Mouse (Mus musculus) spleen, postnatal 10 days (tissue): ENCODE measurements around the gene Sumo2.
A peak's percentile ranks its signal among the peaks of the same experiment; 100 is the strongest.
"Not testable (repeated sequence)": the region's sequence is repeated elsewhere in the genome, so short reads cannot be mapped to it uniquely, and the experiment has no call there.

Experiments used
- DNase-seq, 2 experiments: peaks; one replicate each; pipeline ENCODE4 v3.0.0; 2021 to 2022; ENCODE audit warnings: low spot score in 2 of 2

Sumo2 gene

DNA sequence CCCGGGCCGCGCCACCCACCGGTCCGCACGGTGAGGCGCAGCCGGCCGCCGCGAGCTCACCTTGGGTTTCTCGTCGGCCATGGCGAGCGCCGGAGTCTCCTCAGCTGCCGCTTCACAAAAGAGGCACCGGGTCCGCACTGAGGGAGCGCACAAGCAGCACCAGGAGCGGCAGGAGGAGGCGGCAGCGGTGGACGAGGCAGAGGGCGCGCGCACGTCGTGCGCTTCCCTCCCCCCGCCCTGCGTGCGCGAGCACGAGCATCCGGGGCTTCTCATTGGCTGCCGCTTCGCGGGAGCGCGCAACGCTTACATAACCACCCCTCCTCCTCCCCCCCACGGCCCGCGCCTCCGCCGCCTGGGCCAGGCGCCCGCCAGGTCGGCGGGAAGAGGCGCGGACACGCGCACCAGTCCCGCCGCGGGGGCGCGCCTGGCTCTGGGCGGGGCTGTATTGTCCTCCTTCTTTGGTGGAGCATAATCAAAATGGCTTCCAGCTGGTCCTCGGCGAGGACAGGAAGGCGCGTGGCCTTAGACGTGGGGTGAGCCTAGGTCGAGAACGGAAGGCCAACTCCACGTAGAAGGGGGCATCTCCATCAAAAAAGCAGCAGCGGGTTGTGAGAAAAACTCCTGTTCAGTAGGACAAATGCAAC is at the start of gene Sumo2:
Gene Sumo2, minus strand, starts transcription at position 239 of the 644 bp plus-strand sequence.
- peak; percentile 95 to 99 for DNase-seq

DNA sequence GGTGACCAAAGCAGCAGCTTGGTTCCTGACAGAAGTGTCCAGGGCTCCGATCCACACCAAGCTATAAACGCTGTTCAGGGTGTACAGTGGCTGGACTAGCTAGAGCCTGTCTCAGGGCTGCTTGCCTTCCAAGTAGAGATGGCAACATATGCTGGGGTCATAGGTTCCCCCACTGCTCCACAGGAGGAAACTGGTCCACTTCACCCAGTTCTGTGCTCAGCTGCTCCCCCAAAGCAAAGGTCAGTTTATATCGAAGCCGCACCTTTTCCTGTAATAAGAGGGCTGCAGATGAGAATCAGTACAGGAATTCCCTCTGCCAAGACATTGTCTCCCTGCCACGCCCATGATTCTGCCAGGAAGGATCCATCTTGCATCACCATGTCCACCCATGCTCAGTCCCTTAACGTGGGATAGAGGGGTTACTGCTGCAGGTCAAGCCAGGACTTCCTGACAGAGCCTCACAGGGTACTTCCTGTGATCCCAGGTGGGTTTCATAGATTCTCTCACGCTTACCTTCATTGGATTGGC is 49.6 kb upstream of the Sumo2 start:
- no peak for DNase-seq

DNA sequence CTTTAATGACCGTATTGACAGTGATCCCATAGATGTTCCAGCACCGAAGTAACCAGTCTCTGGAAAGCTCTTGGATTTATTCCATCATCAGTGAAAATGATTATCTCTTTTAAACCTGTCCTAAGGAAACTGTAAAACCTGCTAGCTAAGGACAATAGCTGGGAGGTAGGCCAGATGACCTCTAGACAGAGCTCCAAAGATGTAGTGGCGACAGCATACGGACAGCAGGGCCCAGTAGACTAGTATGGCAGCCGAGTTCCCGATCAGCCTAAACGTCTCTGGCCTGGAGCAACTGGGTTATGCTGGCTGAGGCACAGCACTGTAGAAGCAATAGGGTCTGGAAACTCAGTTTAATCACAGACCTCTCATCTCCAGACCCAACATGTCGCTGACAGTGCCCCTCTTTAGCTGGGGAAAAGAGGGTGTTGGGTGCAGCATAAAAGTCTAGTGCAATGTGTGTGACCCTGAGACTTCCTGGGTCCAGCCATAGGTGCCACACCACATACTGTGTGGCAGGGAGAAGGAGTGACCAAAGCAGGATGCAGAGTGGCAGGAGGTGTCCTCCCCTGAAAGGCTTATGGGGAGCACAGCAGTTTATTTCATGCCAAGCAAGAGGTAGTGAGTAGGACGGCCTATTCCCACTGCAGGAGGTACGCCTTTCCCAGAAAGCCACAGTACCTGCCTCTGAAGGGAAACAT is 48.4 kb upstream of the Sumo2 start:
- no peak for DNase-seq

DNA sequence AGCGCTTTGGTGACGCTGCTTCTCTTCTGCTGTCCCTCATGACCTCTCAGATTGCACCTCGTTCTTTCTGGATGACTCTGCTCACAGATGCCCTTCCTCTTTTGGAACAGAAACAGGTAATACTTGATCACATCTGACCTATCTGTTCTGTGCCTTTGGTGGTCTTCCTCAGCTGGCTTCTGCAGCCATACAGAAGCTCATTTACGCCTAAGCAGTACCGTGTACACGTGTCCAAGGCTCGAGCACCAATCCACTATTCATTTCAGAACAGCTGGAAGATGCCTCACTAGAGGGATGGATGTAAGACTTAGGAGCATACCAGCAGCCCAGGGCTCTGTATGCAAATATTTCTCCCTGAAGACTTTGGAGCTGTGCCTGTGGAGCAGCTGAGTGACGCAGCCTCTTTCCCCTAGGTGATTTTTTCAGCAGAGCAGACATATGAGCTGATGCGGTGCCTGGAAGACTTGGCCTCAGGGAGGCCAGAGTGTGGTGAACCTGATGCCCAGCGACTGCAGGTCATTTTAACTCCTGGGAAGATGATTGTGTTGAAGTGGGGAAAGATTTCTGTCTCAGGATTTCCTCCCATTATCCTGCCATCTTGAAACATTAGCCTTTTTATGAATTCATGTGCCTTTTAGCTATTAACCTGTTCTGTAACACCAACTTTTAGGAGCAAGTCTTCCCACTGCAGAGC is 47.0 kb upstream of the Sumo2 start:
- no peak for DNase-seq

DNA sequence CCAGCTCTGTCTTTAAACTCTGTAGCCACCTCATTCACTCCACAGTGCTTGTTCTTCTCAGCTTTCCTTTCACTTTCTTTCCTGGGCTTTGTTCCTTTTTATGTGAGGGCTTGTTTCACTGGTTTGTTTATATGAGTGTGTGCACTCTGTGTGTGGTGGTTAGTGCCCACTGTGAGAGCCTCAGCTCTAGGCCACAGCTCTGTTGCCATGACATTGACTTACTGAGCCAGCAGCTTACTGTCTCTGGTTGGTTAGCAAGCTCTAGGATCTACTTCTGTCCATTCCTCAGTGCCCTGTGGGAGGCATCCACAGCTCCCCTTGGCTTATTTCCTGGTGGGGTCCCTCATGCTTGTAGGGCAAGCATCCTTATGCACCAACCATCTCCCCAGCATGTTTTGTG is 43.0 kb upstream of the Sumo2 start:
- DNase-seq: no peak

DNA sequence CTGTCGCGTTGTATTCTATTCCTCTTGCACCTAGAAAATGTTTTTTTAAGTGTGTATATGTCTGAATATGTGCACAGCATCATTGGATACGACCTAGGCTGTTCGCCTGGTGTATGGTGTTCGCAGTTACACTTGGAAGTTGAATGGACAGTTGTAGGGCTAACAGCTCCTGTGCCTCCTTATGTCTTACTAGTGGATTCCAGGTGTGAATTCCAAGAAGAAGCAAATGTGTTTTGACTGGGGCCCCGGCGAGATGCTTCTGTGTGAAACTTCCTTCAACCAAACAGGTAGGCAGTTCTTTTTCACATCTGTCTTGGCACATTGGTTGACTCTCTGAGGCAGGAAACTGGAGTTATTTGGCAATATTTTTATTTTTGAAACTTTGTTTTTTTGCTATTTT is 28.9 kb upstream of the Sumo2 start:
- DNase-seq: no peak

DNA sequence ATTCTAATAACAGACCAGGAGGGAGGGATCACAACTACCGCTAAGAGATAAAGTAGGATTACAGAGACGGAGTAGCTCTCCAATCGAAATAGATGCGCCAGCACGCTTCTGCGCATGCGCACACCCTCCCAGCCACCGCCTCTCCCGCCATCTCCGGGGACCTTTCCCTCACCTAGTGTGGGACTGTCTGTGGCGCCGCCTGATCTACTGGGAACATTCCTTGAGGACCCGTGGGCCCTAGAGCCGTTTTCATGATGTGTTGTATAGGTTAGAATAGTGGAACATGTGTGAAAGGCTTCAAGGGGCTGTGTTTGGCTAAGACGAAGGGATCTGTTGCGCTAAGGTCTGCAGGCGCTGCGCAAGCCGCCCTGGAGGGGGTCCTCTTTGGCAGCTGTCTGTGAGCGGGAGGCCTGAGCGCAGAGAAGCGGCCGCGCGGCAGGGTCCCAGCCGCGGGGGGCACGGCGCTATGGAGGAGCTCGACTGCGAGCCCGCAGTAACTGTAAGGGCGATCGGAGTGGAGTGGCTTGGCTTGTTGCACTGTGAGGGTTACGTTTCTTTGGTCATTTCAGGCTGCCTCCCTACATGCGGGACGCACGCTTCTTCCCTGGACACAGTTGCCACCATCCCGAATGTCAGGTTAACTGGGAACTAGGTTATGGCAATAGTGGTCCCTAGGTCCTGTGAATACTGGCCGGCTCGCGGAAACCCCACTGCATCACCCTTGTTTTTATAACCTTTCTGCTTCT is 28.2 kb upstream of the Sumo2 start, which contains the start of gene Nup85:
Gene Nup85, plus strand, starts transcription at position 371 of the 746 bp plus-strand sequence.
- DNase-seq: peak; percentile 96 to 99

DNA sequence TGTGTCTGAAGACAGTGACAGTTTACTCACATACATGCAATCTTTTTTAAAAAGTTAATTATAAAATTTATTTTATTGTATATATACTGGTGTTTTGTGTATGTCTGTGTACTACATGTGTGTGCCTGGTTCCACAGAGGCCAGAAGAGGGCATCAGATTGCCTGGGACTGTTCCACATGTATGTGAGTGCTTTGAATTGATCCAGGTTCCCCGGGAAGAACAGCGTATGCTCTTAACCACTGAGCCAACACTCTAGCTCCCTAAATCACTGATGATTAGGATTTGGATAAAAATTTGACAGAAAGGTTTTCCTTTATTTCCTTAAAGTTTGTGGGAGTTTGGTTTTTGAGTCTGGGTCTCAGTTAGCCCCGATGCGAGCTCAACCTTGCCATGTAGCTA is 27.3 kb upstream of the Sumo2 start:
- peak; percentile 20 to 40 for DNase-seq

DNA sequence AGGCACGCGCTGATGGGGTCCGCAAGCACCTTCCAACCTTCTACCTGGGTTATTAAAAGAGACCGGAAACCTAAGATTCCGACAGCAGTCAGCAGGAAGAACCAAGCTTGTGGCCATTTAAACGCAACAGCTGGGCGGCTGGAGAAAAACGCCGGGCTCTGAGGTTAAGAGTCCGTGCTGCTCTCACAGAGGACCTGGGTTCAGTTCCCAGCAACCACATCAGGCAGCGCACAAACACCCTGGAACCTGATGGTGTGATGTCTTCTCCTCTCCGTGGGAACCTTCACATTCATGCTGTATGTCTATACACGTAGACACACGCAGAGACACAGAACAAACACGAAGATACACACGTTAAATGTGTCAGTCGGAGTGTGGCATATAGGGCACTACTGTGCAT is 19.6 kb upstream of the Sumo2 start:
- DNase-seq: no peak

DNA sequence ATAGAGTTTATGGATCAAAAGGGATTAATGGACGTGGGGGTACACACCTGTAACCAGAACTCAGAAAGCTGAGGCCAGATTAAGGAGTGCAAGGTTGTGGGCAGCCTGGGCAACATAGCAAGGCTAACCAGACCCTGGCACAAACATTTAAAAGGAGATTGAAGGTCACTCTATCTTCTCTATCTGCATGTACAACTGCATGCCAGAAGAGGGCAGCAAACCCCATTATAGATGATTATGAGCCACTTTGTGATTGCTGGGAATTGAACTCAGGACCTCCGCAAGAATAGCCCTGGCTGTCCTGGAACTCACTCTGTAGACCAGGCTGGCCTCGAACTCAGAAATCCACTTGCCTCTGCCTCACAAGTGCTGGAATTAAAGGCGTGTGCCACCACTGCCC is 16.7 kb upstream of the Sumo2 start:
- peak in 1 of 2 experiments; percentile 53 for DNase-seq

DNA sequence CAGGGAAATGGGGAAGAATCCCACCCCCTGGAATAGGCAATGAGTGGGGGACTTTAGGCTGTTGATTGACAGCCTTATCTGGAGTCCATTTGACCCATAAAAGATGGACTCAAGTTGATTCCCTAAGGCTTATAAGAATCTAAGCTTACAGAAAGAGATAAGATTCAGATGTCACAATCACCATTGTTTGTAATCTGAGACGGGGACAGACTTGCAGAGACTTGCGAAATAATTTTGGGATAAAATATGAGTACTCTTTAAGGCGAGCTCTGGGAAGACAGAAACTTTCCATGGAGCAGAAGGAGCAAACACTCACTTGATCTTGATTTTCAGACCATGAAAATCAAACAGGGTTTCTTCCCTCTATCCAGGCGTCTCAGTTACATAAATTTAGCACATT is 7.5 kb upstream of the Sumo2 start:
- DNase-seq: no peak

DNA sequence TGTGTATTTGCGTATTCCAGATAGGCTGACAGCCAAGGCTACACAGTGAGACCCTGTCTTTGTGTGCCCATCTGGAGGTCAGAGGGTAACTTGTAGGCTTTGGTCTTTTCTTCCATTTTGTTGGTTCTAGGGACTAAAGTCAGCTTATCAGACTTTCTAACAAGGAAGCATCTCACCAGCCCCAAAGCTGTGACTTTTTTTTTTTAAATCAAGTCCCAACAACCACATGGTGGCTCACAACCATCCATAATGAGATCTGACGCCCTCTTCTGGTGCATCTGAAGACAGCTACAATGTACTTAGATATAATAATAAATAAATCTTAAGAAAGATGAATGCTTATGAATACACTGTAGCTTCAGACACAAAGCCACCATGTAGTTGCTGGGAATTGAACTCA is 2.0 kb upstream of the Sumo2 start:
- no peak for DNase-seq

DNA sequence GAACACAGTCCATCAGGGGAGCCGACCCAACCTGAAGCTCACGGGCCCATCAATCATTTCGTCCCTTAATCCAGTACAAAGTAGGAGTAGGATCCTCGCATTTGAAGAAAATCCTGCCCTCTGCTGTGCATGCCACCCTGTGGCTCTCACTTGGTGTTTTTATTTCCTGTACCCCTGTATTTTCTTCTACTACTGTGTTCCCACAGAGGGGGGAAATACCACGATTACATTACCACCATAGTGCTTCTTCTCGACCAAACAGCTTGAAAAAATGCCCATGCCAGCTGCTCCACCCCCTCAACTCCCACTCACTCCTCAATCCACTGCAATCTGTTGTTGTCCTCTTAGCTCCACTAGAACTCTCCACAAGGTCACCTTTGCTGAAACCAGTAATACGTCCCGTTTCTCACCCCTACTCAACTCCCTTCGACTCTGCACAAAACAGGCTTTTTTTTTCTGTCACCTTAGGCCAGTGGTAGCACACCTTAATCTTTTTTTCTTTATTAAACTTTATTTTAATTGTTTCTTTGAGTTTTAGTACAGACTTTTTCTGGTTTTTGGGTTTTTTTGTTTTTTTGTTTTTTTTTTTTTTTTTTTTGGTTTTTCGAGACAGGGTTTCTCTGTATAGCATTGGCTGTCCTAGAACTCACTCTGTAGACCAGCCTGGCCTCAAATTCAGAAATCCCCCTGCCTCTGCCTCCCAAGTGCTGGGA is 936 bp upstream of the Sumo2 start:
- no peak for DNase-seq

DNA sequence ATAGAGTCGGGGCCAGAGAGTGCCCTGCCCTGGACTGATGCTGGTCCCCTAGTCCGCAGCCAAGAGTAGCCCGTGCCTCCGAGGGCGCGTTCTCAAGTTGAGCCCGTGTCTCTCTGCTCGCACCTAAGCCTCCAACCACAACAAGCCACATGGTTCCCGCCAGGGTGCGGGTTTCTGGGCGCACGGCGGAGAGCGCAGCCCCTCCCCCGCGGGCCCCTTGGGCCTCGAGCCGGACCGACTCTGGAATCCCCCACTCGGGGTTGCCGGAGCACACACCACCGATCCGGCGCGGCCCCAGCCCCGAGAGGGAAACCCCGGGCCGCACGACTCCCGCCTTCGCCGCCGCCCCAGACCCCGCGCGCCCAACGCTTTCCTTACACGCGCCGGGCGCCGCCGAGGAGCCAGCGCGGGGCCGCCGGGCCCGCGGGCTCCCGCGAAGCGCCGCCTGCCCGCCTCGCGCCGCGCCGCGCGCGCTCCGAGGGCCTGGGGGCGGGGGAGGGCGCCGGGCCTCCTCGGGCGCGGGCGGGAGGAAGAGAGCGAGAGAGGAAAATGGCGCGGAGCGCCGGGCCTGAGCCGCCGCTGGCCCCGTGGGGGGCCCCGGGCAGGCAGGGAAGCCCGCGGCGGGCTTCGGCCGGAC is 557 bp downstream of the Sumo2 start:
- DNase-seq: peak; percentile 68 to 77

DNA sequence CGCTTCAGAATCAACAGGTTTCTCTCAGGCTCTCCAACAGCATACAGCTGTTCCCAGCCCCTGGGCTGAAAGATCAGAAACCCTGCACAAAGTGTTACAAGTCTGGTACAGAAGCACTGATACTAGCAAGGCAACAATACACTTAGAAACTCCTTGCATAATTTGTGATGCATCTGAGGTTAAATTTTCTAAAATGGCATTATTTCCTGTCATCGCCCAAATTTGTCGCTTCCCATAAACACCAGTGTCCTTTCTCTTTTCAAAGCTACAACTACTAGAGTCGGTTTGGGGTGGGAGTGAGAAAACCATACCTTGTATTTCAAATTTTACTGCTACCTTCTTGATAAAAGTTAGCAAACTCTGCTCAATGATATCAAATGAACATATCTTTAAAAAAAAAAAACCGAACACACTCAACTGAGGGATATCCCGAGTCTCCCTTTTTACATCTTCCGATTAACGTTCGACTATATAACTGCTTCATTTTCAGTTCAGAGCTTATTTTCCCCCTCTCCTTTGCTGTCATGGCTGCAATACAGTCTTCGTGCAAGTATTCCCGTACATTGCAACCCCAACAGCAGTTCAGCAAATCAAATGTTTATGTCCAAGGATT is 1.2 kb downstream of the Sumo2 start:
- no peak for DNase-seq

DNA sequence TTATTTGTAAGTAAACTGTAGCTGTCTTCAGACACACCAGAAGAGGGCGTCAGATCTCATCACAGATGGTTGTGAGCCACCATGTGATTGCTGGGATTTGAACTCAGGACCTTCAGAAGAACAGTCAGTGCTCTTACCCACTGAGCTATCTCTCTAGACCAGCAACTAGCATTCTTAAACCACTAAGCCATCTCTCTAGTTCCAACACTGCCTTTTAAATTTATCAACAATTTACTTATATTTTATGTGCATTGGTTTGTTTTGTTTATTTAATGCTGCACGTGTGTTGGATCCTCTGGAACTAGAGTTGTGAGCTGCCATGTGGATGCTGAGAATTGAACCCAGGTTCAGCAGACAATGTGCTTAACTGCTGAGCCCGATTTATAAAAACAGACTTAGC is 9.6 kb downstream of the Sumo2 start:
- DNase-seq: not testable (repeated sequence)

DNA sequence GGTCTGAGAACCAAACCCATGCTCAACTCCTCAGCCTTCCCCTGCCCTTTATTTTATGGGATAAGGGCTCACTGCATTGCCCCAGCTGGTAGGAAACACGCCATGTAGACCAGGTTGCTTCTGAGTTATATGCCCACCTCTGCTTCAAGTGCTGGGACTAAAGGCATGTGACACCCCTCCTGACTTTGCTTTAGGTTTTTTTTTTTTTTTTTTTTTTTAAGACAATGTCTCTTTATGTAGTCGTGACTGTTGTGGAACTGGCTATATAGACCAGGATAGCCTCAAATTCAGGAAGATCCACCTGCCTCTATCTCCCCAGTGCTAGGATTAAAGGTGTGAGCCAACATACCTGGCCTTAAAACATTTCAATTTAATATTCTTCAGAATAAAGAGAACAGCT is 13.4 kb downstream of the Sumo2 start:
- DNase-seq: no peak

DNA sequence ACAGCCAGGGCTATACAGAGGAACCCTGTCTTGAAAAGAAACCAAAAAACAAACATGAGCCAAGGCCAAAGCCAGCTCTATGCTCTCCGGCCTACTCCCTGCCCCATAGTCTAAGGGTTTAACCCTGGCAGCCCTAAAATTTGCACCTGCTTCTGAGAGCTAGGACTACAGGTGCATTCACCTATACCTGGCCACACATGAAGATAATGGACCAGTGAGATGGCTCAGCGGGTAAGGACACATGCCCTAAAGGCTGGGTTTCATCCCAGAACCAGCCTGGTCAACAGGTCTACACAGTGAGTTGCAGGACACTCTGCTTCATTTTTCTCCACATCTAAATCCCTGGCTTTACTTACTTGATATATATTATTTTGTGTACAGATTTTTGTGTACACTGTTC is 13.8 kb downstream of the Sumo2 start:
- no peak for DNase-seq

DNA sequence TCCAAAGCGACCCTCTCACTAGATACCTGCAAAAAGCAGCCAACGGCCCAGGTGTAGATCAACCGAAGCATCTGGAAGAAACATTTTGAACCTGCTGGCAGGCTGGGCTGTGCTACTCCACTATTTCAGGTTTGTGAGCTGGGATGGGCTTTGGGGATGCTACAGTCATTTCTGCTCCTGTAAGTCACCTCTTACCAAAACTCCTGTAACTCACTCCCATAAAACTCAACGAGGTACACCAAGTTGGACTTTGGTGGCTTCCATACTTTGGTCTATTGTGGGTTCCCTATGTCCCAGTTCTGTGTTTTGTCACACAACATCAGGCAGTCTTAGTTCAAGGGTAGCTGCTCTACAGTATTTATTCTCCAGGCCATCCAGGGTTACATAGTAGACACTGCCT is 15.0 kb downstream of the Sumo2 start:
- no peak for DNase-seq

DNA sequence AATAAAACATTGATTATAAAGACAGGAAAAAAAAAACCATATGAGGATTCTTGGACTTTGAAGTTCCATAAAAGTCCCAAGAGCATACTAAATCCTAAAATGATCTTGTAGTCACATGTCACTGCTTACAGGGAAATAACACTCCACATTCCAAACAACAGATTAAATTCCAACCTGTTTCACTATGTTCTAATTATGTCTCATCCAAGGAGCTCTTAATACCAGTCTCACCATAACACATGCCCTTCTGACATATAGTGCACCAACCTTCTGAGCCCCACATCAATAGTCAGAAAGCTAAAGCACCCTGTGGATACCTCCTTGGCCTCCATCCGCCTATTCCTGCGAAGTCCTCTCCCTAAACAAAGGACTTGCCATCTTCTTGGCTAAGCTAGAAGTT is 15.9 kb downstream of the Sumo2 start:
- no peak for DNase-seq
